Mouse (Mus musculus) embryonic fibroblast, embryonic 13.5 days (primary cell): ENCODE measurements around the gene Figla.

Experiments
- CTCF ChIP-seq: IDR thresholded peaks from 2 replicates; pipeline ENCODE4 v1.5.1; 2011; ENCODE audit warnings: mild to moderate bottlenecking, control low read depth, low read length, moderate library complexity, borderline replicate concordance; ENCODE audit not compliant: insufficient read depth
- POLR2A ChIP-seq: IDR thresholded peaks from 2 replicates; pipeline ENCODE4 v1.6.1; 2011; ENCODE audit warnings: low read depth, mild to moderate bottlenecking, control low read depth, low read length, moderate library complexity

DNA sequence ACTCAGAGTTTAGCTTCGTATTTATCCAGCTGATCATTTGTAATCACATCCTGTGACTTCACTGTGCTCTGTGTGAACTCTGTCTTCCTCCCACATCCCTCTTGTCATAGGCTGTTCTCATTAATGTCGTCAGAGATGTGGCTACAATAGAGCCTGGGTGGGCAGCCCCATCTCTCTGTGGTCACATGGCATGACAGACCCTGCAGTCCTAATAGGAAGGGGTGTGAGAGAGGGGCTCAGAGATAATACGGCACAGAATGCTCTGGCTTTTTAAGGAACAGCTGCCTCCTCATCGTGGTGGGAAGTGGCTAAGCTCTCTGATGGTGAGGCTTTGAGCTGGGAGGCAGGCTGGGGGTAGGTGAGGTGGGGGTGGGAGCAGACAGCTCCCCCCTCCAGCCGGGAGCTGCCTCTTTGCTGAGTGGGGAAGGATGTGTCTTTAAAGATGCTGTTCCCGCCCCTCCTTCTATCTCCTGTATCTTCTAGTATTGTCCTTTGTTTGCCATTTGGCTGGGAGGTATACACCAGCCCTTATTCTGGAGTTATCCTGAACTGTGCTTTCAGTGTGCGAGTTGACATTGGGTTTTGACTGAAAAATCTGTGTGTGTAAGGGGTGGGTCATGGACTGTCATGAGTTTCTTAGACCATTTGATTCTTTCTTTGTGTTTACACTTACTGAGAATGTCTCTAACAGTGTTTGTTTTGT lies 43.3 kb downstream of the Figla start:
- TF ChIP-seq POLR2A (no peak), CTCF (no peak)
